Mouse (Mus musculus) naive thymus-derived CD4-positive, alpha-beta T cell, adult 2 months (primary cell): ENCODE measurements around the gene Tspyl4.
"Not testable (repeated sequence)": the region's sequence is repeated elsewhere in the genome, so short reads cannot be mapped to it uniquely, and the experiment has no call there.

Experiments used
- DNase-seq: peaks from one replicate; pipeline ENCODE4 v3.0.0-alpha.2; 2011; ENCODE audit warnings: low read depth

The Tspyl4 gene

DNA sequence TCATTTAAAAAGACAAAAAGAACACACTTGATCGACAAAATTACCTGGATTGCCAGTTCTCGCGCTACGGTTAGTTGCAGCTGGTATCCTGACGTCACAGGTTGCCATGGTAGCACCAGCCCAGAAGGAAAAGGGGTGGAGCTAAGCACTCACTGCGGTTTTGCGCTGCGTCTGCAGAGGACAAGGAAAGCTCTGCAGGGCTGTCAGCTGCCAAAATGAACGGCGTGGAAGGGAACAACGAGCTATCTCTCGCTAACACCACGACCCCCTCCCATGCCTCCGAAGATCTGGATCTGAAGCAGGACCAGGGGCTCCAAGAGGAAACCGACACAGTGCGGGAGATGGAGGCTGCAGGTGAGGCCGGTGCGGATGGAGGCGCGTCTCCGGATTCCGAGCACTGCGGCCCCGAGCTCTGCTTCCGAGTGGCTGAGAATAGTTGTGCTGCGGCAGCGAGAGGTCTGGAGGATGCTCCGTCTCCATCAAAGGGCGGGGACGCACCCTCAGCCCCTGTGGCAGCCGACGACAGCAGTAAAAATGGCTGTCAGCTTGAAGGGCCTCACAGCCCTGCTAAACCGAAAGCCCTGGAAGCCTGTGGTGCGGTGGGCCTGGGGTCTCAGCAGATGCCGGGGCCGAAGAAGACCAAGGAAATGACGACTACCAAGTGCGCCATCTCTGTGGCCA is at the start of gene Tspyl4:
Gene Tspyl4, plus strand, starts transcription at position 144 of the 681 bp plus-strand sequence.
- peak; percentile 99 for DNase-seq

DNA sequence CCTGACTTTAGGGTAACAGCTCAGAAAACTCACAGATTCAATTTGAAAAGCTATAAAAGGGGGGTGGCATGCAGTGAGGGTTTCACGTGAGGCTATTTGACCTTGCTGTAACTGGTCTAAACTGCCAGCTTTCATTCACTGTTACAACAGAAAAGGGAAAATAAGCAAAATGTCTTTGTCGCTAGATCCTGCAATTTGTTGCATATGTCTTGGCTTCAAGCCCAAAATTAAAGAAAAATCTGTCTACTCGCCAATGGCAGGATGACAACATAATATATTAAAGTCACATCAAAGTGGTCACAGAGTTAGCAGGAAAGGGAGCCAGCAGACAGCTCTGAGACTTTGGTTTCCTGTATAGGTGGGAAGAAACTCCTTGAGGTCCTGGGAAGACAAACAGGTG is 49.5 kb upstream of the Tspyl4 start:
- no peak for DNase-seq

DNA sequence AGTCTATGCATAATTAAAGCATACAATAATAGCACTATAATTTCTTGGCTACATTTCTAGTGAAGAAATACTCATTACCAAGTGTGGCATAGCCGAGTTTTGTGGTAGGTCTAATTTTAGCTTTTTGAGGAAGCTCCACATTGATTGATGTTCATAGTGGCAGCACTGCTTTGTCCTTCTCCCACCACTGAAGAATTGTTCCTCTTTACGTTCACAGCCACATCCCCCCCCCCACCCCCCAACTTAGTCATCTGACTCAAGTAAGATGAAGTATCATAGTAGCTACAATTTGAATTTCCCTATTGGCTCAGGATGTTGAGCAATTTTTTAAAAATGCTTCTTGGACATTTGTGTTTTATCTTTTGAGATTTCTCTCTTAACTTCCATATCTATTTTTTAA is 47.6 kb upstream of the Tspyl4 start:
- DNase-seq = no peak

DNA sequence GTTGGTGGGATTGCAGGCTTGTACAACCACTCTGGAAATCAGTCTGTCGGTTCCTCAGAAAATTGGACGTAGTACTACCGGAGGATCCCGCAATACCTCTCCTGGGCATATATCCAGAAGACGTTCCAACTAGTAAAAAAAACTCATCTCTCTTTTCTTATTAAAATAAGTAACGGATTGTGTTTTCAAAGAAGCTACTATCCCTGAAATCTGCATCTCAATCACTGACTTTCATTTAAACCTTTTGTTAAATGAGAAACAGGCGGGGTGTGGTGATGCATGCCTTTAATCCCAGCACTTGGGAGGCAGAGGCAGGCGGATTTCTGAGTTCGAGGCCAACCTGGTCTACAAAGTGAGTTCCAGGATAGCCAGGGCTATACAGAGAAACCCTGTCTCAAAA is 44.4 kb upstream of the Tspyl4 start:
- DNase-seq = not testable (repeated sequence)

DNA sequence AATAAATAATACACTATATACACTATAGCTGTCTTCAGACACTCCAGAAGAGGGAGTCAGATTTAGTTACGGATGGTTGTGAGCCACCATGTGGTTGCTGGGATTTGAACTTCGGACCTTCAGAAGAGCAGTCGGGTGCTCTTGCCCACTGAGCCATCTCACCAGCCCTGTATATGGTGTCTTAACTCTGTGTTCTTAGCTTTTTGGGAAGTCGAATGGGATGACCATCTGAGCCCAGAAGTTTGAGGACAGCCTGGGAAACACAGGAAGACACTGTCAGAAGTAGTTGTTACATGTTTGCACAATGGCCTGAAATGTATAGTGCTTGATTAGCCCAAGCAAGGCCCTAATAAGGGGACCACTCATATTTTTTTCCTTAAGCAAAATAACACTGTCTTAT is 32.1 kb upstream of the Tspyl4 start:
- no peak for DNase-seq

DNA sequence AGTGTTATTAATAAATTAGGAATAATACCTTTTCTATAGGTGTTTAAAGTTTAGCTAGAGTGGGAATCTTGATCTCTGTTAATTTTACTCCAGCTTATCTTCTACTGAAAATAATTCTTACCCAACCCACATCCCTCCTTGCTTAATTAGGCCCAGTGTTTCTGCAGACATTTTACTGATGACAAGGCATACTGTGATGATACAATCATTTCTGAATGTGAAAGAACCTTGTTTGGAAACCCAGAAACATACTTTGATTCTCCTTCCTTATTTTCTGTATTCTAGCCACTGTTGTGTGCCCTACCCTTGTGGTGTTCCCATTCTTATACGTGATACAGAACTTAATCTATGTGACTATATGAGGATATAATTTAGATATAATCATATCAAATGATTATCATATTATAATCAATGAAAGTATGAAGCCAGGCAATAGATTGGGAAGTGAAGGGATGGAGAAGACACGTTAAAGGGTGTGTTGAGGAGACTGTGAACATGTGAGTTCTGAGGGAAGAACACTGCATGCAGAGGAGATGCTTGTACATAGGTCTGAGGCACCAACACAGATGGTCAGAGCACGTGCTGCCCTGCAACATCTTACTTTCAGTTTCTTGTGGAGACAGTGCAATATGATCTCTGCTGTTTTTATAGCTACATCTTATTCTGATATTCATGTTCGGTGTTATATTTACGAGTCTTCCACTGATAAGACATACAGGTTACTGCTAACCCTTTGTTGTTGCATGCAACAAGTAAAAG is 29.8 kb upstream of the Tspyl4 start:
- DNase-seq = no peak

DNA sequence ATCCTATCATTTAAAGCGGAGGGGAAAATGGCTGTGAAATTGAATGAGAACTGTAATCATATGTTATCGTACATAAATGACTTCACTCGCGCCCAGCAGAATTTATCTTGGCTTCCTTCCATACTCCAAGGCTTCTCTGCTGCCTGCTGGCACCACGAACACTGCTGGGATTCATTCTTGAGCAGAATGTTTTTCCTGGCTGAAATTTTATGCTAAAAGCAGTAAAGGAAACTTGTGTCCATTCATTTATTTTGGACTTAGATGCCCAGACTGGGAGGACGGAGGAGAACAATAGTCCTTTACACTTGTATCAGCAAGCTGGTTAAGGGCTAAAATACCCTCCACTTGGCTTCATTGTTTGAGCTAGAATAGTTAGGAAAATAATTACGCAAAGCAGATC is 25.6 kb upstream of the Tspyl4 start:
- no peak for DNase-seq

DNA sequence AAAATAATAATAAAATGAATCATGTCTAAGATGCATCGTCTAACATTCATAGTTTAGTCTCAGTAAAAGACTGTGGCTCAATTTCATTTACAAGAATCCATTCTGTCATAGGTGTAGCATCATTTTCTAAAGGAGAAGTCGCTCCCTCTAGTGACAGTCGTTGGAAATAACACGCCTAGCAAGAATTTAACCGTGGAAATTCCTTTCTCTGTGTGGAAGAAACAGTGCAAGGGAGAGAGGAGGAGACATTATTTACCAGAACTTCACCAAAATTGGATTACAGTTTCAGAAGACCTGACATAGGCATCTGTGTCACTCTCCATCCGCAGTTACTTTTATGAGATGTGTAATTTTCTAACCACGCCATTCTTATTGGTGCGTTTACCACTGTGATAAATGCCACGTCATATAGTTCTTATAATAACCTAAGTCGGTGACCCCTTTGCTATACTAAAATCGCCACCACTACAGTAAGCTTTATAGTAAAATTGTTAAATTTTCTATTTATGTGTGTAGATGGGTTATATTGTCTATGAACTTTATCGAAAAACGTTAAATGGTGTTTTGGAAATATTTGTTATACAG is 16.6 kb upstream of the Tspyl4 start:
- DNase-seq = peak; percentile 86

DNA sequence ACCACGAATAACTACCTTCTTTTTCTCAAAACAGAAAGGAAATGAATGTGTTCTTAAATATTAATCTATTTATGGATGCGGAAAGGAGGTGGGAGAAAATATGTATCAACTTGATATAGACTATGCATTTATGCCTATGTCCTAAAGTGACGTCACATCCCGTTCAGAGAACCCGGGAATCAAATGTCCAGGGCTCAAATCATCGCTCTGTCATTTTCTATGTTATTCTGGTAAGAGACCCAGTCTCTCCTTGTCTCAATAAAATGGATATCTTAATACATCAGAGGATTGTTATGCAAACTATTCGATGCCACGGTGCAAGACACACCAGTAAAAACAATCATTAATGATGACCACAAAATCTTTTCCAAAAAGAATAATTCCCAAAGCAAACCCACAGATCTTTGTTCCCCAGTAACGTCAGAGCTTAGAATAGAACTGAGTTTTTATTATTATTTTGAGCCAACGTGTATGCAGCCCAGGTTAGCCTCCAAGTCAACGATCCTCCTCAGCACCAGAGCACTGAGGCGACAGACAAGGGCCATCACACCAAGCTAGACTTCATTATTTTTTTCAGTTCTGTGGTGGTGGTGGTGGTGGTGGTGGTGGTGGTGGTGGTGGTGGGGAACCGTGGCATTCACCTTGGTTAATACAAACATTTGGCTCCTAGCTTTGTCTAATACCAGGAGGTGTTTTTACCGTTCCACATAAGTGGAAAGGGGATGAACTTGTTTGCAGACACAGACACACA is 15.9 kb upstream of the Tspyl4 start:
- peak; percentile 47 for DNase-seq

DNA sequence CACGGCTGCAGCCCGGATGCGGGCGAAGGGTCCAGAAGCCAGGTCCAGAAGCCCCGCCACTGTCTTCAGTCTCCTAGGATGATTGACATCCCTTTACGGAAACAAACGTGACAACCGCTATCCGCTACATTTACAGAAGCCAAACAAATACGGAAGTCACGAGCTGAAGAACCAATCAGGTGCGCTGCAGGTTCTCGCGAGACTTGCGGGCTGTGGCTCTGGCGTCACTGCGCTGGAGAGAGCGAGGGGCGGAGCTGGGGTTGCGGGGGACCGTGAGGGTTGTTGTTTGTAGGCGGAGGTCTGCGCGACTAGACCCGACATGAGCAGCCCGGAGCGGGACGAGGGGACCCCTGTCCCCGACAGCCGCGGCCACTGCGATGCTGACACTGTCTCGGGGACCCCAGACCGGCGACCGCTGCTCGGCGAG is 15.3 kb upstream of the Tspyl4 start, which contains the start of gene Tspyl1:
Gene Tspyl1, plus strand, starts transcription at position 229 of the 427 bp plus-strand sequence.
- DNase-seq = peak; percentile 99

DNA sequence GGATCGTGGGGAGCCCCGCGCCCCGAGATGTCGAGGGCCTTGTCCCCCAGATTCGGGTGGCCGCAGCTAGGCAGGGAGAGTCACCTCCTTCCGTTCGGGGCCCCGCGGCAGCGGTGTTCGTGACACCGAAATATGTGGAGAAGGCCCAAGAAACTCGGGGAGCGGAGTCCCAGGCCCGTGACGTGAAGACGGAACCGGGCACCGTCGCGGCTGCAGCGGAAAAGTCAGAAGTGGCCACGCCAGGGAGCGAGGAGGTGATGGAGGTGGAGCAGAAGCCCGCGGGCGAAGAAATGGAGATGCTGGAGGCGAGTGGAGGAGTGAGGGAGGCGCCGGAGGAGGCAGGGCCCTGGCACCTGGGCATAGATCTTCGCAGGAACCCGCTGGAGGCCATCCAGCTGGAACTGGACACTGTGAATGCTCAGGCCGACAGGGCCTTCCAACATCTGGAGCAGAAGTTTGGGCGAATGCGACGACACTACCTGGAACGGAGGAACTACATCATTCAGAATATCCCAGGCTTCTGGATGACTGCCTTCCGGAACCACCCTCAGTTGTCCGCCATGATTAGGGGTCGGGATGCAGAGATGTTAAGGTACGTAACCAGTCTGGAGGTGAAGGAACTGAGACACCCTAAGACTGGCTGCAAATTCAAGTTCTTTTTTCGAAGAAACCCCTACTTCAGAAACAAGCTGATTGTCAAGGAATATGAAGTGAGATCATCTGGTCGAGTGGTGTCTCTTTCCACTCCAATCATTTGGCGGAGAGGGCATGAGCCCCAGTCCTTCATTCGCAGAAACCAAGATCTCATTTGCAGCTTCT is 14.6 kb upstream of the Tspyl4 start:
- DNase-seq = peak; percentile 58

DNA sequence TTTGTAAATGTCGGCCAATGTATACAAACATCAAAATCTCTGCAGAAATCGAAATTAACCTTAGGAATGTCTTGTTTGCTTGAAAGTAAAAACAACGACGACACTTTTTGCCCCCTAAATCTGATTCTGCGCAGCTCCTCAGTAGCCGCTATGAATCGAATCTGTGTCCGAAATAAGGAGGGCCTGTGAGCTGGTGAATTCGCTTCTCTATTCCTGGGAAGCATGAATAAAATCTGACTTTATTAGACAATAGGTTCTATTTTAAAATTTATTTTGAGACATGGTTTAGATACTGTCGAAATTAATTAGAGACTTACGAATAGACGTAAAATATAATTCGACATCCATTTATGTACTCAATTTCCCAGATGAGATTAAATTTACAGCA is 337 bp upstream of the Tspyl4 start:
- no peak for DNase-seq

DNA sequence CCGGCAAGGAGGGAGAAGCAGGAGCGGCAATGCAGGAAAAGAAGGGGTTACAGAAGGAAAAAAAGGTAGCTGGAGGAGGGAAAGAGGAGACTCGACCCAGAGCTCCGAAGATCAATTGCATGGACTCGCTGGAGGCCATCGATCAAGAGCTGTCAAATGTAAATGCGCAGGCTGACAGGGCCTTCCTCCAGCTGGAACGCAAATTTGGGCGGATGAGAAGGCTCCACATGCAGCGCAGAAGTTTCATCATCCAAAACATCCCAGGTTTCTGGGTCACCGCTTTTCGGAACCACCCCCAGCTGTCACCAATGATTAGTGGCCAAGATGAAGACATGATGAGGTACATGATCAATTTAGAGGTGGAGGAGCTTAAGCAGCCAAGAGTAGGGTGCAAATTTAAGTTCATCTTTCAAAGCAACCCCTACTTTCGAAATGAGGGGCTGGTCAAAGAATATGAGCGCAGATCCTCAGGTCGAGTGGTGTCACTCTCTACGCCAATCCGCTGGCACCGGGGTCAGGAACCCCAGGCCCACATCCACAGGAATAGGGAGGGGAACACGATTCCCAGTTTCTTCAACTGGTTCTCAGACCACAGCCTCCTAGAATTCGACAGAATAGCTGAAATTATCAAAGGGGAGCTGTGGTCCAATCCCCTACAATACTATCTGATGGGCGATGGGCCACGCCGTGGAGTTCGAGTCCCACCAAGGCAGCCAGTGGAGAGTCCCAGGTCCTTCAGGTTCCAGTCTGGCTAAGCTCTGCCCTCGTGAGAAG is 925 bp downstream of the Tspyl4 start:
- no peak for DNase-seq

DNA sequence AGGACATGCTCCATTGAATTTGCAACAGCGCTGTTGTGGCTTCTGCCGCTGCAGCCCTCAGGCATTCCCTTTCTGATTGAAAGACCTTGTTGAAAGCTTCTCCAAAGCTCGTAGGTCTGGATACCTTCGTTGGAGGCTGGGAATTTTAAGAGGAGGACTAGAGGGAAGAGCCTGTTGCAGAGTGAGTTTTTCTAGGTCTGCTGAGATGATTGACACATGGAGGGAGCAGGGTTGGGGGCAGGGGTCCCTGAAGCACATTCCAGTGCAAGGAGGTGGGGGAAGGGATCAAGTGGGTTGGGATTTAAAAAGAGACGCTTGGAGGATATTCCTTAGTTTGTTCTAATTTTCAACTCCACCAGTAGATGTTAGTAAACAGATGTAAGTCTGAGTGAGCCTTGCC is 3.1 kb downstream of the Tspyl4 start:
- no peak for DNase-seq

DNA sequence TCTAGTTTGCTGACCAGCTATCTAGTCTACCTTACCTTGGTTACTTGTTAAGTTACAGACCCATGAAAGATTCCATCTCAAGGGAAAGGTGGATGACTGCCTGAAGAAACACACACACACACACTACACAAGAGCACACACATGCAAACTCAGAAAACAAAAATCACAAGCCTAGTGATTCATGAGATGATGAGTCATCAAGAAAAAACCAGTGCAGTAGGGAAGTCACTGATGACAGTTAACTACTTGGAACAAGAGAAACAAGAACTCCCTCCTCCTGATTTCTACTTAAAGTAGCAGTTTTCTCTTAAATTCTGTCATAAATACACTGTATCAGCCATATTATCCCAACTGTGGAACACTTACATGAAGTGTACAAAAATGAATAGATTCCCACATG is 9.8 kb downstream of the Tspyl4 start:
- no peak for DNase-seq

DNA sequence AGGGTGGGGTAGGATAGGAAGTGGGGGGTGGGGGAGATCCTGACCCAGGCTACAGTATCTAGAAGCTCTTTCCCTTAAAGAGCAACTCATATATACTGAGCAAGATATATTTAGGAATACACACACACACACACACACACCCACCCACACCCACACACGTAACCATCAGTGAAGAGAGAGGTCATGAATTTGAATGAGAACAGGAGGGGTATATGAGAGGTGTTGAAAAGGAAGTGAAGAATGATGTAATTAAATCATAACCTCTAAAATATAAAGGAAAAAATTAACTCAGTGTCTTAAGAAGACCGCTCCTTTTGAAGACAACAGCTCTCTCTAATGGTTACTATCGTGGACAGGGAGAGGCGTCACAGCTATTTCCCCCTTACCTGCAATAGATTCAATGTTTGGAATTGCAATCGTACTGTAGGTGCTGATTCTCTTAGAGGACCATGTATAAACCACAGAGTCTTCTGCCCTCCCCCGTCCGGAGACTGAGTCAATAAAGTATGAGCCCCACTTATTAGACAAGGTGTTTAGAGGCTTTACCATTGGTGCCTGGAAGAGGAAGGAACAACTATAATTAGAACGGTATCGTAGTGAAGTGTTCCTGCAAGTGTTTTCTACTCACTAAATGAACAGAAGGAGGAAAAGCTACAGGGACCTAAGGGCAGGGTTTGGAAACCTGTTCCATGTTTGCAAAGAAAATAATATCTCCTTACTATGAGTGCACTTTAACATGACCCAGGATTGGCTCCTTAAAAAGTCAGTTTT is 12.9 kb downstream of the Tspyl4 start:
- DNase-seq = no peak

DNA sequence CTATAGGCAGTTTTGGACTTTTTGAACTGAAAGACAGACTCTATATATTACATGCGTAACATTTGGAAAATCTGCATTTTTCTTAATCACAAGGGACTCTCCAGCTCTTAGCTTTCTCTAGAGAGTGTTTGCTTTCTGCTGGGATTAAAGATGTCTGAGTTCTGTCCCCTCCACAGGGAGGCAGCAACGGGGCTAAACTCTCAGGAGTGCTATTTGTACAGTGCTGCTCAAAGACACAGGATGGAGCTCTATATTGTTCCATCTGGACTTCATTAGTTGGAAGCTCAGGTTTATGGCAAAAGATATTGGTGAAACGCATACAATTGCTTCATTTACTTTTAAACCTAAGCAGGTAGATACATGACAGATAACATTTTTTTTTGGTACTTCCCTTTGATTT is 15.3 kb downstream of the Tspyl4 start:
- no peak for DNase-seq

DNA sequence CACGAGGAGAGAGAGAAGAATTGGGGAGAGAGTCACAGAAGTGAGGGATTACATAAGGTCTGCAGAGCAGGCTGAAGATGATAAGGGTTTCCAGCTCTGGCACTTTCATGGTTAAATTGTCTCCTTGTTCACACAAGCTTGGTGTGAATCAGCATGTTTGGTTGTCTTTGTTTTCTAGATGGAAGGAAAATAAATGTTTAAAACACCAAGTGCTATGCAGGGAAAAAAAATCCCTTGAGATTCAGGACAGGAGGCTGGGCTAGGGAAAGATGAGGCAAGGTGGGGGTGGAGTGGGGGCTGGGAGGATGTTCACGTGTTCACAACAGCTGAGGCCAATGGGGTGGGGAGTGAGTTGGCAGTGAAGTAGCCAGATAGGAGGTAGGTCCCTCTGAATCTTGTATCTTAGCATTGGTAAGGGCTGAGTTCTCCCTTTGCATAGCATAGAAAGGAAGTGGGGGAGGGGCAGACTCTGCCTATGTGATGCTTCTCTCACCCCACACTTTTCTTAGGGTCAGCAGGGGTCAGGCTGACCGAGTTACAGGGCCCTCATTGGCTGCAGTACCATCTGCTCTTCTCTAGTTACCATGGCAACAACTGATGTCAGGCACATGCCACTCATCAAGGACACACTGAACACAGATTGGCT is 19.5 kb downstream of the Tspyl4 start:
- no peak for DNase-seq

DNA sequence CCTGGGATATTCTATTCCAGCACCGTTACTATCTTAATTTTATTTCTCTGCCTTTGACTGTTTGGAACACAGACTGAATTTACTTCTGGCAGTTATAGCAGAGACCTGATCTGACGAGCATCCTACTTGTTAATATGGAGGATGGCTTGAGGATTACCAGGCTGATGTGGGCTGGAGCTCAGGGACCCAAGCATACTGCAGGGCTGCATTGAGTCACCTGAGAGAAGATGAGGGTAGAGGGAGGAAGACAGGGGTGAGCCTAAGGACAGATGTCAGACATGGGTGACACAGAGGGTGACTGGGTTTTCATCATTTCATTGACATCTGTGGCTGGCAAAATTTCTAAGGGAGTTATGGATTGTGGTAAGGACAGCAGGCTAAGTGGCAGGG is 20.0 kb downstream of the Tspyl4 start:
- no peak for DNase-seq

DNA sequence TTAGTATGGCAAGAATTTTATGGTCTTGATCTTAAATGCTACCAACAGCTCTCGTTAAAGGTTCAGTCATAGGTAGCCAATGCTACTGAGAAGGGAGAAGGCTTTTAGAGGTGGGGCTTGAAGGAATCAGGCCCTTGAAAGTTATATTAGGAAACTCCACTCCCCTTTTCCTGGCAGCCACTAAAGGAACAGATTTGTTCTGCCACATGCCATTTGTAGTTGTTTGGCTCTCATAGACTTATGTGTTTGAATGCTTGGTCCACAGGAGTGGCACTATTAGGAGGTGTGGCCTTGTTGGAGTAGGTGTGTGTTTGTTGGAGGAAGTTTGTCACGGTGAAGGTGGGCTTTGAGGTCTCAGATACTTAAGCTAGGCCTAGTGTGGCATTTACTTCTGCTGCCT is 23.6 kb downstream of the Tspyl4 start:
- DNase-seq = no peak
